Mouse (Mus musculus) testis, postnatal 10 days (tissue): ENCODE data around the gene Fignl1.

Experiments used
- DNase-seq: peaks from one replicate; pipeline ENCODE4 v3.0.0; 2021; ENCODE audit warnings: low spot score

Gene Fignl1

DNA sequence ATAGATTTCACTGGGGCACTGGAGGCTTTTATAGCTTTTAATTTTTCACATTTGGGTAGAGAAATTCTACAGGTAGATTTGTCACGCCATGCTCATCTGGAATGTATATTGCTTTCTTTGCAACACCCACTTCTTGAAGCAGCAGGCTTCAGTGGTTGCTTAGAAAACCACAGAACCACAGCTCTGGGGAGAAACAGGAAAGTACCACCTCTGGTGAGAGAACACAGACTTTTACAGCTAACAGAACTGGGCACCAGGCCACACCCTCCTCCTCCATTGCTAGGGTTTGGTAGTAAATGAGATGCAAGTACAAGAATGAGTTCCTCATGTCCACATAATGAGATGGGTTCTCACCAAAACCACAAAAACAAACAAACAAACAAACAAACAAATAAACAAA lies 42.7 kb downstream of the Fignl1 start:
- no peak for DNase-seq

DNA sequence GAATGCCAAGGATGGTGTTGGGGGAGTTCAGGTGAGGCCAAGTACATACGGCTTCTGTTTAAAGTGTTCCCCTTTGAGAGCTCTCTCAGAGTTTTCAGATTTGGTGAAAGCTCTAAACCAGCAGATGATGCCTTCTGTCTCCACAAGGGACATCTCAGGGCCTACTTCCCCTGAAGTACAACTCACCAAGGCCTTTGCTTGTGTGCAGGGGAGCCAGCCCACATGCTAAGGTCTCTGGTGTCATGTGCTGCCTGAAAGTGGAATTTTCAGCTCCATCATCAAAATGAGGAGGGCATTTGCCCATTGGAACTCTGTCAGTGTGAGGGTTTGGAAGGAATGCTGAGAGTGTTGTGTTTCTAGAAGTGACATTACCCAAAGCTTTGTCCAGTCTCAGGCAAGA lies 43.3 kb downstream of the Fignl1 start:
- no peak for DNase-seq

DNA sequence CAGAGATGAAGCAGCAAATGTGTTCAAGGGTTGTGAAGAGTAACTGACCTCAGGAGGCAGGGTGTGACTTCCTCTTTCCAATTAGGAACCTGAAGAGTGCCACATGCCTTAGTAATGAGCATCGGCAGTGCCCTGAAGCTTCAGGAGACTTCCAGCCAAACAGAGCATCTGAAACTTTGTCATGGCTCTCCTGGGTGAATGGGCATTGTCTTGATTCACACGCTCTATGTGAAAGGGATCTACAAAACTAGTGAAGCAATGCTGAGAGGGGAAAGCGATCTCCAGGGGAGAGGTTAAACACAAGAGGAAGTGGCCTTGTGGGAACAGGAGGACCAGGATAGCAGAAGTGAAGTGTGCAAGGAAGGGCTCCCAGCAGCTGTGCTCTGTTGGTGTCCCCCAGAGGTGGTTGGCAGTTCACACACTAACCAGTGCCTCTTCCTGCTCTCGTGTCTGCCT lies 45.5 kb downstream of the Fignl1 start:
- no peak for DNase-seq

DNA sequence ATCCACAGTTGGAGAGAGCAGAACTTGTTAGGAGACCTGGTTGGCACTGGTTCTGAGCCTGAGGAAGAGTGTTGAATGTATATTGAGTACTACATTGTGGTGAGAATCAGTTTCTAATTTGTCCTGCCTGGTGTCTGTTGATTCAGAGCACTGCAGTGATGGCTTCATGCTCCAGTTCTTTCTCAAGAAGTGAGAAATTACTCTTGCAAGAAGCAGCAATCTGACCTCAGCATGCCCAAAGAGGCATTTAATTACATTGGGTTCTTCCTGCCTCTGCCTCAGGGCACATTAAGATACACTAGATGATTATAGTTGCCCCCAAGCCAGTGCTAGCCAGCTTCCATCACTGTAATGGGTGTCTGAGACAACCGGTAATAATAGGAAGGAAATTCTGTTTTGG lies 49.9 kb downstream of the Fignl1 start:
- DNase-seq = no peak

DNA sequence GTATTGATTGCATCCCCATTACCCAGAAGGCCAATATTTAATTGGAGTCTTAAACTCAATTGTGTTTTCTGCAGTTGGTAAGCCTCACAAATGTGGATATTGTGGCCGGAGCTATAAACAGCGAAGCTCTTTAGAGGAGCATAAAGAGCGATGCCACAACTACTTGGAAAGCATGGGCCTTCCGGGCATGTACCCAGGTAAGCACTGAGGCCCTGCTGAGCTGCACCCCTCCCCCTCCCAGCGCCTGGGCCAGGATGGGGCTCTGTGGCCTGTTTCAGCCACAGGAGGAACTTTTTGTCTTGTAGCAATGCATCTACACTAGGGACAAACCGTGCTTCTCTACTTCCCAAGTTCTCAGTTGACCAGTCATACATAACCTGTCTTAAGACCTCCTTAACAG lies 50.6 kb downstream of the Fignl1 start:
- DNase-seq = no peak

DNA sequence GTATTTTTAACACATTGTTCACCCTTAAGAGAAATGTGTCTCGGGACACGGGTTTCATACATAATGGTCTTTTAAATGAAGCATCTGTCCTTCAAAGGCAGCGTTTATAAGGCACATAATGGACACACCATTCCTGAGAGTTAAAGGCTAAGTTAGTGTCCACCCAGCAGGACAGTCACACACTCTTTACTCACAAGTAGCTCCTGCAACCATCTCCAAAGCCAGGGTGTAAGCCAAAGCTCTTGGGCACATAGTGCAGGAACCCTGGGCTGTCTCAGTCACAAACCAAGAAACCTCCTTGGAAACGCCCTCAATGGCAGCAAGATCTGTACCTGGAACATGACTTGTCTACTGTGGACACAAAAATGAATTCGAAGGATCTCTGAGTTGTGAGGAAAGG lies 55.9 kb downstream of the Fignl1 start:
- no peak for DNase-seq

DNA sequence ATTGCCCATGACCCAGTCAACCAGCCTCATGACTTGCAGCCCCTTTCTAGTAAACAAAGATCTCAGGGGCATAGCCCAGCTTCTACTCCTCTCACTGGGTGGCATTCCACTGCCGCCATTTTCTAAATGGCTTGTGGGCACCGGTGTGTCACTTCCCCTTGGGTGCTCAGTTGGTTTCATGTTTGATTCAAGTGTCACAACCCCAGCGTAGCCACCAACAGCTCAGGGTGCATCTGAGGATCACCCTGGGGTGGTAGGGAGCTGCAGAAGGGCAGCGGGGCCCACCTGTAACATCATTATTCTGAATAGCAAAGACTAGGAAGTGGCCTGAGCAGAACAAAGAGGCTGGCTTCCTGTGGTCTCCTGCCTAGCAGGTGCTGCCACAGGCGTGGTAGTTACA lies 57.7 kb downstream of the Fignl1 start:
- no peak for DNase-seq

DNA sequence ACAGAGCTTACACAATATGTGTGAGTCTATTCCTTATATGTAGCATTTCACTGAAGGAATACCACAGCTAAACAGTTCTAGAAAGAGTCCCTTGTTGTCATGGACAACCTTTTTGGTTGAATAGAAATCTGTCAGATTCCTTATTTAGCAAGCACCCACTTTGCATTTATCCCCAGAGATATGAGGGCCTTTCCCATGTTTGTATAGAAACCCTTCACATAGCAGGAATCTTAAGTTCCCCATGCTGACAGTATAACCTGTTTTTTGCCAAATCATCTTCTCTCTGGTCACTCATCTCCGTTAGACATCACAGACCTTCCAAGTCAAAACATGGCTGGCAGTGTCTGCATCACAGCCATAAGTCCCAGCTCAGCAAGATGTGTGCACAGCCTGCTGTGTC lies 64.5 kb downstream of the Fignl1 start:
- DNase-seq = no peak

DNA sequence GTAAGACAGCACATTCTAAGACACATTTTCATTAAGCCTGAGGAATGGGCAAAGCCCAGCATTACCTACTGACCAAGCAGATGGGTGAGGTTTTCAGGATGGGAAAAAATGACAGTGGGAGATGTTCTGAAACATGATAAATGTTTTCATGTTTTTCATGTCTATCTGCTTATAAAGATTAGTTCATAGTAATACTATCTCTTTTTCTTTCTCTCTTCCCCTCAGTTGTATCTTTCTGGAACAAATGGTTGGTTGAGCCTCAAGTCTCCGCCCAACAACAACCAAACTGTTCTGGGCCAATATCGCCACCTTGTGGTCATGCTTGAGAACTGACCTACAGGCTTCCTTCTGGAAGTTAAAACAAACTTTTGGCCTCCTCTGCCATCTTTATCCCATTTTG lies 66.1 kb downstream of the Fignl1 start:
- DNase-seq = peak; percentile 59

DNA sequence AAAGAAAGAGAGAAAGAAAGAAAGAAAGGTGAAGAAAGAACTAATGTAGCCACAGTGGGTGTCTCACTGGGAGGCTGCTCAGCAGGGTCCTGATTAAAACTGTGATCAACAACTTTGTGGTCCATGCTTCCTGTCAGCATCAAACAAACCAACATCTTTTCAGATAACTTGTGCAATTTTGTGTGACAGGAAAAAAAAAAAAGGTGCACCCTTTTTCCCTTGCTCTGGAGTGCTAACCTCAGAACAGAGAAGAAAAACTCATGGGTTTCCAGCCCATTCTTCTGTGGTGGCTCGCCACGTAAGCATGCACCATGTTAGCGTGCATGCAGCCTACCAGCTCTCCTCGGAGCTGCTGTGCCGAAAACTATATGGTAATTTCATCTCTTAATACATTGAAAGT lies 67.2 kb downstream of the Fignl1 start:
- no peak for DNase-seq

DNA sequence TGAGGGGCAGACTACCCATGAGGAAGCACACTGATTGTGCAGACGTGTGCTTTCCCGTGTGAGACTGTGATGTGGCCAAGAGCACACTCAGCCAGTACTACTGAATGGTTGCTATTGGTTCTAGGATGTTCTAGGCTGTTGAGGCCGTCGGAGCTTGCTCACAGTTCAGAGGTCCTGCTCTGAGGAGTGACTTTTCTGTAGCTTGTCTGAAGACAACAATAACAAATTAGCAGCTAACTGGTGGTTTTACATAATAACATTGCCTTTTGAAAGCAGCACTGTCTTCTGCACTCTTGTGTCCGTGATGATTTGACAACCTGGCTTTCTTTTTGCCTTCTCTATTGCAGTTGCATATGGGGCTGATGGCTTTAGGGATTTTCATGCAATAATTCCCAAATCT lies 68.2 kb downstream of the Fignl1 start:
- DNase-seq = no peak

DNA sequence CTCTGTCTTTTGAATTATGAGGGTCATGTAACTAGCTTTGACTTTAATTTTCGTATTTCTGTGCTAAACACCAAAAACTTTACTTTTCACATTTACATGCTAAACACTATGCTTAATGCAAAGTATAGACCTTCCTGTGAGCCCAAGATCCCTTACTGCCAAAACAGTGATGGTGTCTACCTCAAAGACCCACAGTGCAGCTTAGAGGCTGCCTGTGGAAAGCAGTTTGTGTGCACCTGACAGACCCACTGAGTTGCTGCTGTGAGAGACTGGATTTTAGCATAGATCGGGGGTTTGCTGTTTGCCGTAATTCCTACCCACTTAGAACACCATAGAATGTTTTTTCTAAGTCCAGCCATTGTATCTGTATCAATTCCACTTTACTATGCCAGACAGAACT lies 69.7 kb downstream of the Fignl1 start:
- no peak for DNase-seq

DNA sequence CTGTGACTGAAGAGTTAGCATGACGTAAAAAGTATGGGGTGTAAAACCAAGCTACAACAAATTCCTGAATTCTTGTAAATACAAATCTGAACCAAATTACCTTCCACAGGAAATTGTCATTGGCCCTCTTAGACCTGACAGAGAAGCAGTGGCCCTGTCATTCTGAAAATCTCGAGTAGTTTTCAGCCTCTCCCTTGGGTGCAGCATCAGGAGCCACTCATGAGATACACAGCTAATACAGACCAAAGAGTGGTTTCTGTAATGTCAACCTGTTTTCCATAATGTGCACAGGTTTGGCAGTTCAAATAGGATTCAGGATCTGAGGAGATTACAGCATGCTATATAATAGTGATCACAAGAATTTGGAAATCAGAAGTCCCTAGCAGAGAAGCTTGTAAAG lies 71.2 kb downstream of the Fignl1 start:
- DNase-seq = no peak
